Mouse (Mus musculus) MEL (cell line): ENCODE data around the gene Dpy19l3. TPM values are rescaled to one million over a fixed set of nuclear protein-coding genes. Genes with fewer than 3 reads are reported as not detected.

Experiments used
- DNase-seq: peaks from one replicate; pipeline ENCODE4 v3.0.0; 2011; ENCODE audit warnings: low read depth, low spot score
- H3K27ac ChIP-seq: 2 replicates; pipeline ENCODE4 v1.5.1; 2012; ENCODE audit warnings: low read depth, mild to moderate bottlenecking, control low read depth, low read length, moderate library complexity; ENCODE audit not compliant: control insufficient read depth
- H3K27me3 ChIP-seq, 2 experiments: fragments of 150-350 bp in 1 of 2; sonication (generic) in 1 of 2; 2 replicates each; pipeline ENCODE4 v1.6.1; 2012; ENCODE audit warnings: low read length in 2 of 2, mild to moderate bottlenecking in 2 of 2, improper control_type of control experiment in 1 of 2, moderate library complexity in 1 of 2; ENCODE audit not compliant: insufficient read depth in 2 of 2, control insufficient read depth in 1 of 2
- H3K36me3 ChIP-seq, 2 experiments: 2 replicates each; pipeline ENCODE4 v1.6.1; 2012 to 2014; ENCODE audit warnings: low read length in 2 of 2, improper control_type of control experiment in 1 of 2, inconsistent platforms in 1 of 2, mild to moderate bottlenecking in 1 of 2; ENCODE audit not compliant: insufficient read depth in 2 of 2, control insufficient read depth in 1 of 2
- H3K4me1 ChIP-seq, 2 experiments: fragments of 150-350 bp in 1 of 2; sonication (generic) in 1 of 2; 2 replicates each; pipeline ENCODE4 v1.6.1; 2012; ENCODE audit warnings: low read length in 2 of 2, improper control_type of control experiment in 1 of 2, mild to moderate bottlenecking in 1 of 2; ENCODE audit not compliant: insufficient read depth in 2 of 2, control insufficient read depth in 1 of 2
- H3K4me3 ChIP-seq, 2 experiments: fragments of 150-350 bp in 1 of 2; sonication (generic) in 1 of 2; 2 replicates each; pipeline ENCODE4 v1.5.1; 2012; ENCODE audit warnings: low read depth in 2 of 2, low read length in 2 of 2, mild to moderate bottlenecking in 2 of 2, moderate library complexity in 2 of 2, control low read depth in 1 of 2, improper control_type of control experiment in 1 of 2; ENCODE audit not compliant: control insufficient read depth in 1 of 2, insufficient read depth in 1 of 2
- H3K79me2 ChIP-seq: 2 replicates; pipeline ENCODE4 v1.6.1; 2012; ENCODE audit warnings: mild to moderate bottlenecking, low read length, moderate library complexity; ENCODE audit not compliant: control insufficient read depth, poor library complexity, insufficient read depth
- H3K9ac ChIP-seq: 2 replicates; pipeline ENCODE4 v1.6.1; 2012; ENCODE audit warnings: low read depth, mild to moderate bottlenecking, control low read depth, low read length, moderate library complexity; ENCODE audit not compliant: control insufficient read depth, poor library complexity, severe bottlenecking
- H3K9me3 ChIP-seq: fragments of 150-350 bp; sonication (generic); replicated peaks from 2 replicates; pipeline ENCODE4 v1.6.1; 2012; ENCODE audit warnings: mild to moderate bottlenecking, low read length, improper control_type of control experiment, moderate library complexity; ENCODE audit not compliant: insufficient read depth
- BHLHE40 ChIP-seq: IDR thresholded peaks from 2 replicates; pipeline ENCODE4 v1.6.1; 2012; ENCODE audit warnings: low read depth, mild to moderate bottlenecking, inconsistent platforms, low read length, improper control_type of control experiment, borderline replicate concordance
- CHD1 ChIP-seq: IDR thresholded peaks from 2 replicates; pipeline ENCODE4 v1.6.1; 2012; ENCODE audit warnings: low read depth, mild to moderate bottlenecking, inconsistent platforms, low read length, improper control_type of control experiment
- CHD2 ChIP-seq: IDR thresholded peaks from 2 replicates; pipeline ENCODE4 v1.6.1; 2011; ENCODE audit warnings: low read length, improper control_type of control experiment
- CTCF ChIP-seq, 3 experiments: IDR thresholded peaks in 2 of 3; conservative IDR thresholded peaks in 1 of 3; 2 replicates each; pipeline ENCODE4 v1.5.1; 2011 to 2012; ENCODE audit warnings: low read length in 3 of 3, low read depth in 2 of 3, mild to moderate bottlenecking in 2 of 3, improper control_type of control experiment in 1 of 3, inconsistent platforms in 1 of 3, mixed read lengths in 1 of 3, moderate library complexity in 1 of 3; ENCODE audit not compliant: control insufficient read depth in 1 of 3, insufficient read depth in 1 of 3, poor library complexity in 1 of 3, severe bottlenecking in 1 of 3
- E2F4 ChIP-seq: IDR thresholded peaks from 2 replicates; pipeline ENCODE4 v1.6.1; 2011; ENCODE audit warnings: low read depth, low read length, improper control_type of control experiment, borderline replicate concordance
- GATA1 ChIP-seq: IDR thresholded peaks from 2 replicates; pipeline ENCODE4 v1.6.1; 2011; ENCODE audit warnings: low read depth, low read length, improper control_type of control experiment
- HCFC1 ChIP-seq: IDR thresholded peaks from 2 replicates; pipeline ENCODE4 v1.6.1; 2012; ENCODE audit warnings: low read depth, mild to moderate bottlenecking, inconsistent platforms, low read length, improper control_type of control experiment, moderate library complexity
- KAT2A ChIP-seq: conservative IDR thresholded peaks from 2 replicates; pipeline ENCODE4 v1.6.1; 2012; ENCODE audit warnings: low read depth, low read length, improper control_type of control experiment, inconsistent platforms
- MAFK ChIP-seq: IDR thresholded peaks from 2 replicates; pipeline ENCODE4 v1.6.1; 2011; ENCODE audit warnings: low read depth, mild to moderate bottlenecking, low read length, improper control_type of control experiment, borderline replicate concordance
- MAZ ChIP-seq: IDR thresholded peaks from 2 replicates; pipeline ENCODE4 v1.6.1; 2012; ENCODE audit warnings: low read depth, mild to moderate bottlenecking, inconsistent platforms, low read length, improper control_type of control experiment
- MXI1 ChIP-seq: IDR thresholded peaks from 2 replicates; pipeline ENCODE4 v1.6.1; 2011; ENCODE audit warnings: mild to moderate bottlenecking, low read depth, low read length, improper control_type of control experiment
- MYC ChIP-seq: IDR thresholded peaks from 2 replicates; pipeline ENCODE4 v1.6.1; 2011; ENCODE audit warnings: low read depth, mild to moderate bottlenecking, low read length, improper control_type of control experiment, moderate library complexity
- NELFE ChIP-seq: IDR thresholded peaks from 2 replicates; pipeline ENCODE4 v1.6.1; 2011; ENCODE audit warnings: low read depth, low read length, improper control_type of control experiment
- NRF1 ChIP-seq: IDR thresholded peaks from 2 replicates; pipeline ENCODE4 v1.6.1; 2014; ENCODE audit warnings: low read depth, mild to moderate bottlenecking, inconsistent platforms, low read length, improper control_type of control experiment, moderate library complexity; ENCODE audit not compliant: poor library complexity, insufficient read depth, severe bottlenecking
- POLR2A ChIP-seq, 2 experiments: IDR thresholded peaks; 2 replicates each; pipeline ENCODE4 v1.6.1; 2011 to 2012; ENCODE audit warnings: low read length in 2 of 2, mild to moderate bottlenecking in 2 of 2, control low read depth in 1 of 2, improper control_type of control experiment in 1 of 2, low read depth in 1 of 2, moderate library complexity in 1 of 2; ENCODE audit not compliant: control insufficient read depth in 1 of 2, insufficient read depth in 1 of 2, poor library complexity in 1 of 2
- RAD21 ChIP-seq: IDR thresholded peaks from 2 replicates; pipeline ENCODE4 v1.6.1; 2011; ENCODE audit warnings: mild to moderate bottlenecking, low read depth, low read length, improper control_type of control experiment
- RCOR1 ChIP-seq: IDR thresholded peaks from 2 replicates; pipeline ENCODE4 v1.6.1; 2012; ENCODE audit warnings: low read depth, mild to moderate bottlenecking, inconsistent platforms, low read length, improper control_type of control experiment
- SIN3A ChIP-seq: IDR thresholded peaks from 2 replicates; pipeline ENCODE4 v1.6.1; 2012; ENCODE audit warnings: low read length, improper control_type of control experiment, inconsistent platforms
- SMC3 ChIP-seq: IDR thresholded peaks from 2 replicates; pipeline ENCODE4 v1.6.1; 2011; ENCODE audit warnings: low read depth, low read length, improper control_type of control experiment
- TBP ChIP-seq: IDR thresholded peaks from 2 replicates; pipeline ENCODE4 v1.8.0; 2011; ENCODE audit warnings: low read depth, low read length, improper control_type of control experiment
- UBTF ChIP-seq: IDR thresholded peaks from 2 replicates; pipeline ENCODE4 v1.6.1; 2012; ENCODE audit warnings: low read depth, mild to moderate bottlenecking, inconsistent platforms, low read length, improper control_type of control experiment, moderate library complexity, borderline replicate concordance; ENCODE audit not compliant: insufficient read depth
- USF1 ChIP-seq: IDR thresholded peaks from 2 replicates; pipeline ENCODE4 v1.6.1; 2014; ENCODE audit warnings: low read depth, mild to moderate bottlenecking, inconsistent platforms, low read length, improper control_type of control experiment, moderate library complexity
- USF2 ChIP-seq, 2 experiments: IDR thresholded peaks; 2 replicates each; pipeline ENCODE4 v1.6.1; 2011 to 2012; ENCODE audit warnings: improper control_type of control experiment in 2 of 2, low read length in 2 of 2, borderline replicate concordance in 1 of 2, inconsistent platforms in 1 of 2, low read depth in 1 of 2, mild to moderate bottlenecking in 1 of 2; ENCODE audit not compliant: insufficient read depth in 1 of 2
- ZC3H11A ChIP-seq: IDR thresholded peaks from 2 replicates; pipeline ENCODE4 v1.6.1; 2012; ENCODE audit warnings: low read depth, mild to moderate bottlenecking, inconsistent platforms, low read length, improper control_type of control experiment
- ZKSCAN1 ChIP-seq: IDR thresholded peaks from 2 replicates; pipeline ENCODE4 v1.6.1; 2012; ENCODE audit warnings: low read depth, mild to moderate bottlenecking, inconsistent platforms, low read length, improper control_type of control experiment, moderate library complexity
- ZMIZ1 ChIP-seq: IDR thresholded peaks from 2 replicates; pipeline ENCODE4 v1.6.1; 2012; ENCODE audit warnings: low read depth, mild to moderate bottlenecking, inconsistent platforms, low read length, improper control_type of control experiment, moderate library complexity
- ZNF384 ChIP-seq: IDR thresholded peaks from 2 replicates; pipeline ENCODE4 v1.6.1; 2012; ENCODE audit warnings: low read depth, mild to moderate bottlenecking, inconsistent platforms, low read length, improper control_type of control experiment
- polyA plus RNA-seq, 2 experiments: library from polyadenylated mRNA; stranded (reverse) in 1 of 2; unstranded in 1 of 2; fragments of >175 nt in 1 of 2; fragments of >200 nt in 1 of 2; gene quantifications; 2 replicates each; pipeline versions ENCODE4 v1.2.1 to v1.2.4; 2012; ENCODE audit warnings: low replicate concordance in 2 of 2, low read depth in 1 of 2; ENCODE audit not compliant: insufficient read length in 2 of 2, insufficient read depth in 1 of 2, missing spikeins in 1 of 2
- total RNA-seq: library from RNA; depleted of rRNA; stranded (reverse); fragments of 300-350 nt; gene quantifications from 2 replicates; pipeline ENCODE4 v1.2.3, GENCODE M21; 2012

Dpy19l3 gene
- total and polyA plus RNA-seq, 3 experiments = 7.4 to 9.9 TPM; not detected in 1

DNA sequence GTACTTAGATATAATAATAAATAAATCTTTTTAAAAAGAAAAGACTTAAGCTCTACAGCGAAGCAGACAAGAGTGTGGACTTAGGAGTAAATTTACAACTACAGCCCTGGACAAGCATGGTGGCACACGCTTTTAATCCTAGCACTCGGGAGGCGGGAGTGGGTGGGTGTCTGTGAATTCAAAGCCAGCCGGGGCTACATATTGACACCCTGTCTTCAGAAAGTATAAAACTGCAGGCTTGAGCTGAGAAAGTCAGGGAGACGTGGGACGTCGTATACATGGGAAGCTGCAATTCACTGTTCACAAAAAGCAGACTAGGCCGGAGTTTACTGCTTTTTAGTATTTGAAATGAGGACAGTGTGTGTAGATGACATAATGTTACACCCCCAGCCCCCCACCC, 117.4 kb downstream of the Dpy19l3 start:
- no peak overlapping the region for H3K27ac ChIP-seq
- H3K36me3 ChIP-seq = peaks cover 0 to 12% of the 10 kb centered on the region in 2 experiments; a peak in 2 of 4 replicates
- no peak overlapping the region for H3K4me3 ChIP-seq
- no peaks in the 10 kb centered on the region for H3K9me3 ChIP-seq
- no peak overlapping the region for H3K9ac ChIP-seq
- DNase-seq = no peak
- H3K79me2 ChIP-seq = no peaks in the 10 kb centered on the region
- H3K27me3 ChIP-seq = no peaks in the 10 kb centered on the region
- H3K4me1 ChIP-seq = no peaks in the 10 kb centered on the region
- no peak for TF ChIP-seq GATA1
- TF ChIP-seq ZNF384 = no peak
- TF ChIP-seq TBP = no peak
- TF ChIP-seq POLR2A (IDR thresholded peaks at IDR 0.05; ENCODE audit: control insufficient read depth in 1 of 2, insufficient read depth in 1 of 2, low read depth in 1 of 2, low read length in 2 of 2, poor library complexity in 1 of 2) = no peak
- TF ChIP-seq SIN3A = no peak
- no peak for TF ChIP-seq HCFC1
- no peak for TF ChIP-seq MXI1
- no peak for TF ChIP-seq MYC
- TF ChIP-seq CHD1 = no peak
- TF ChIP-seq MAZ = no peak
- TF ChIP-seq USF1 = no peak
- TF ChIP-seq MAFK = no peak
- no peak for TF ChIP-seq NELFE
- TF ChIP-seq BHLHE40 = no peak
- TF ChIP-seq ZMIZ1 = no peak
- TF ChIP-seq NRF1 = no peak
- TF ChIP-seq, all 39 proteins: peak for 0

DNA sequence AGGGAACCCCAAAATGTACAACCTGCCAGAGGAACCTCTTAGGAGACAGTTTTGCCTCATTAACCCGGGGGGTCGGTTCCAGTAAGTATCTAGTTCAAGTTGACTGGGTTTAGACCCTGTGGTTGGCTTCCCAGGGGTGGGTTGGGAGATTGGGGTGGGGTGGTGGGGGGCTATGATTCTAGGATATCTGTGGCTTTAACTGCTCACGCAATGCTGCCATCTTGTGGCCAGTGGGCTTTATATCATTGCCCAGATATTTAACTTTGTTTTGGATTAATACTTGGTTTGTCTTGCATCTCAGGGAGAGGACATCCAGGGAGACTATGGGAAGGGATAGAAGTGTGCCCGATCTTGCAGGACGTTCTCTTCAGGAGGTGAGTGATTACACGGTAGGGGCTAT, 118.0 kb downstream of the Dpy19l3 start:
- H3K27me3 ChIP-seq = no peaks in the 10 kb centered on the region
- H3K27ac ChIP-seq = no peak overlapping the region
- no peaks in the 10 kb centered on the region for H3K4me1 ChIP-seq
- TF ChIP-seq NRF1 (no peak), ZMIZ1 (no peak), KAT2A (no peak), USF2 (IDR thresholded peaks at IDR 0.05; ENCODE audit: borderline replicate concordance in 1 of 2, insufficient read depth in 1 of 2, low read depth in 1 of 2, low read length in 2 of 2) (no peak), MYC (no peak), E2F4 (no peak), ZKSCAN1 (no peak), CTCF (IDR thresholded peaks at IDR 0.05 in 2 of 3, conservative IDR thresholded peaks at IDR 0.05 in 1 of 3; ENCODE audit: control insufficient read depth in 1 of 3, insufficient read depth in 1 of 3, low read depth in 2 of 3, low read length in 3 of 3, poor library complexity in 1 of 3, severe bottlenecking in 1 of 3) (peak; percentile 62 to 69 (median 65)), RCOR1 (no peak), POLR2A (IDR thresholded peaks at IDR 0.05; ENCODE audit: control insufficient read depth in 1 of 2, insufficient read depth in 1 of 2, low read depth in 1 of 2, low read length in 2 of 2, poor library complexity in 1 of 2) (no peak), CHD2 (no peak), RAD21 (peak; percentile 50), UBTF (no peak), MAZ (no peak), ZC3H11A (peak; percentile 26; the same call in 1 of the 2 replicates), ZNF384 (no peak), HCFC1 (no peak), SMC3 (peak; percentile 65)
- H3K9me3 ChIP-seq = no peaks in the 10 kb centered on the region
- H3K9ac ChIP-seq = no peak overlapping the region
- no peaks in the 10 kb centered on the region for H3K79me2 ChIP-seq
- peak; percentile 46 for DNase-seq
- H3K4me3 ChIP-seq = no peak overlapping the region
- peaks cover 0 to 12% of the 10 kb centered on the region in 2 experiments; a peak in 2 of 4 replicates for H3K36me3 ChIP-seq
